ENCODE assay signal across 10 mouse cellular contexts in the genomic region with DNA sequence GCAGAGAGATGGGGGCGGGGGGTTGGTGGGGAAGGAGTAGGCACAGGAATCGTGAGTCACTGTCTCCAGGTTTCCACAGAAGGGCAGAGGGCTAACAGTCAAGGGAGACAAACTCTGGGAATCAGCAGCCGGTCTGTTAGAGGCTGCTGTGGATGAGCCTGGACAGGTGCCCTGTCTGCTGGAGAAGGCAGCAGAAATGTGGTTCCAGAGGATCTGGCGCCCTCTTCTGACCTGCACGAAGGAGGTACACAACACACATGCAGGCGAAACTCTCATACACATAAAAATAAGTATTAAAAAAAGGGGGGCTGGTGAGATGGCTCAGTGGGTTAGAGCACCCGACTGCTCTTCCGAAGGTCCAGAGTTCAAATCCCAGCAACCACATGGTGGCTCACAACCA. TPM values are rescaled to one million over a fixed set of nuclear protein-coding genes. Genes with fewer than 3 reads are reported as not detected.
DNase-seq lines count a peak whose midpoint lies in the region; ATAC-seq and TF ChIP-seq lines count a peak whose summit lies in the region.
"Had no signal": no experiment of that assay in that cellular context is flagged by ENCODE, and none has a peak within 500 bp of the region (broad histone marks: within the 10 kb centered on the region; RNA-seq: fewer than 3 reads in every experiment).

No protein-coding gene starts in this region.

- no peak for TF ChIP-seq POLR2A in thymus, adult 2 months (IDR thresholded peaks at IDR 0.05; ENCODE audit: control insufficient read depth, extremely low read depth, insufficient read depth, low read length, poor library complexity)
- no peak for TF ChIP-seq POLR2A in embryonic fibroblast, embryonic 13.5 days (IDR thresholded peaks at IDR 0.05; ENCODE audit: low read depth, low read length)

- no peaks in the 10 kb centered on the region for H3K27me3 ChIP-seq in forebrain, embryonic 14.5 days (replicated peaks; ENCODE audit: control insufficient read depth, insufficient read depth, low read length)
- H3K27me3 ChIP-seq in forebrain, embryonic 12.5 days = no peaks in the 10 kb centered on the region
- H3K27me3 ChIP-seq in thymus, adult 2 months (ENCODE audit: control insufficient read depth, insufficient read depth, low read length) = no peaks in the 10 kb centered on the region
- H3K27me3 ChIP-seq: hindbrain, embryonic 15.5 days; neural tube, embryonic 12.5 days had no signal

- H3K9ac ChIP-seq in forebrain, embryonic 14.5 days (ENCODE audit: low read length) = no peak overlapping the region
- H3K9ac ChIP-seq in forebrain, embryonic 12.5 days = no peak overlapping the region
- H3K9ac ChIP-seq: hindbrain, embryonic 15.5 days; neural tube, embryonic 12.5 days had no signal

- peak; percentile 7 for DNase-seq in forebrain, embryonic 14.5 days (ENCODE audit: low spot score)
- DNase-seq in thymus, adult 2 months = peak; percentile 8
- DNase-seq in thymus, adult 18-20 months = no peak
- DNase-seq in retina, embryonic 14.5 days (ENCODE audit: low spot score) = peak; percentile 10
- no peak for DNase-seq in right cerebral cortex, postnatal 36 days (ENCODE audit: low spot score in 2 of 2)
- DNase-seq in layer of hippocampus, adult 9-10 months (ENCODE audit: low spot score) = no peak

- no peaks in the 10 kb centered on the region for H3K9me3 ChIP-seq in forebrain, embryonic 14.5 days (replicated peaks; ENCODE audit: control insufficient read depth, low read length)
- no peaks in the 10 kb centered on the region for H3K9me3 ChIP-seq in forebrain, embryonic 12.5 days
- H3K9me3 ChIP-seq: hindbrain, embryonic 15.5 days; neural tube, embryonic 12.5 days had no signal

- no peak overlapping the region for H3K4me2 ChIP-seq in forebrain, embryonic 14.5 days (ENCODE audit: low read length)
- H3K4me2 ChIP-seq in forebrain, embryonic 12.5 days = no peak overlapping the region
- H3K4me2 ChIP-seq: hindbrain, embryonic 15.5 days; neural tube, embryonic 12.5 days had no signal

- H3K4me3 ChIP-seq in forebrain, embryonic 14.5 days (ENCODE audit: low read depth, low read length) = no peak overlapping the region
- H3K4me3 ChIP-seq in forebrain, embryonic 12.5 days (replicated peaks) = no peak overlapping the region
- H3K4me3 ChIP-seq in thymus, adult 2 months (ENCODE audit: control insufficient read depth, insufficient read depth, low read length) = no peak overlapping the region
- no peak overlapping the region for H3K4me3 ChIP-seq in embryonic fibroblast, embryonic 13.5 days (ENCODE audit: insufficient read depth, low read length)
- H3K4me3 ChIP-seq: hindbrain, embryonic 15.5 days; neural tube, embryonic 12.5 days had no signal

- ATAC-seq in forebrain, embryonic 14.5 days = no peak
- no peak for ATAC-seq in forebrain, embryonic 12.5 days (ENCODE audit: low FRiP score)

- H3K4me1 ChIP-seq in forebrain, embryonic 14.5 days (ENCODE audit: control insufficient read depth, insufficient read depth, low read length) = no peaks in the 10 kb centered on the region
- no peaks in the 10 kb centered on the region for H3K4me1 ChIP-seq in forebrain, embryonic 12.5 days
- no peaks in the 10 kb centered on the region; the same call in 1 of the 2 replicates for H3K4me1 ChIP-seq in thymus, adult 2 months (replicated peaks; ENCODE audit: control insufficient read depth, insufficient read depth, low read length)
- H3K4me1 ChIP-seq in embryonic fibroblast, embryonic 13.5 days (ENCODE audit: control insufficient read depth, insufficient read depth, low read length) = no peaks in the 10 kb centered on the region
- H3K4me1 ChIP-seq: hindbrain, embryonic 15.5 days had no signal

- H3K36me3 ChIP-seq in forebrain, embryonic 14.5 days (ENCODE audit: control insufficient read depth, insufficient read depth, low read length) = no peaks in the 10 kb centered on the region
- no peaks in the 10 kb centered on the region for H3K36me3 ChIP-seq in forebrain, embryonic 12.5 days (replicated peaks)
- H3K36me3 ChIP-seq in thymus, adult 2 months (ENCODE audit: control insufficient read depth, insufficient read depth, low read length) = no peaks in the 10 kb centered on the region
- H3K36me3 ChIP-seq: hindbrain, embryonic 15.5 days; neural tube, embryonic 12.5 days had no signal

- no peak for TF ChIP-seq CTCF in thymus, adult 2 months (IDR thresholded peaks at IDR 0.05; ENCODE audit: borderline replicate concordance, control insufficient read depth, extremely low read depth, insufficient read depth, low read length, poor library complexity)
- TF ChIP-seq CTCF in embryonic fibroblast, embryonic 13.5 days (IDR thresholded peaks at IDR 0.05; ENCODE audit: borderline replicate concordance, insufficient read depth, low read length) = peak; percentile 49; the same call in 1 of the 2 replicates

- no peak overlapping the region for H3K27ac ChIP-seq in forebrain, embryonic 14.5 days (ENCODE audit: low read depth, low read length)
- no peak overlapping the region for H3K27ac ChIP-seq in forebrain, embryonic 12.5 days
- no peak overlapping the region for H3K27ac ChIP-seq in thymus, adult 2 months (ENCODE audit: control insufficient read depth, insufficient read depth, low read length)
- H3K27ac ChIP-seq in embryonic fibroblast, embryonic 13.5 days (ENCODE audit: insufficient read depth, low read length) = no peak overlapping the region
- H3K27ac ChIP-seq: hindbrain, embryonic 15.5 days; neural tube, embryonic 12.5 days had no signal

- 44% methylated on average over 8 of the region's 8 CpGs for WGBS in forebrain, embryonic 14.5 days
- WGBS in forebrain, embryonic 12.5 days = 56% methylated on average over 8 of the region's 8 CpGs
- 88% methylated on average over 8 of the region's 8 CpGs for WGBS in thymus, adult 2 months

RNA-seq across cellular contexts. Expression of a gene that starts 13.3 kb away (rescaled TPM):
- not detected in 2 replicates for polyA plus RNA-seq in forebrain, embryonic 14.5 days (2014; fragmentation: Nextera tagmentation; extraction: Ambion mirVana)
- polyA plus RNA-seq in forebrain, embryonic 12.5 days (2016; fragmentation: Nextera tagmentation; extraction: Ambion mirVana) = not detected in 2 replicates
- 0.09 TPM in 1 of 2 replicates, not detected in the other for polyA plus RNA-seq in thymus, adult 2 months (2012; rRNA removed)
- polyA plus RNA-seq in embryonic fibroblast, embryonic 13.5 days (2011; ENCODE audit: insufficient read length, low read depth, missing spikeins) = not detected in 2 replicates
- polyA plus RNA-seq: hindbrain, embryonic 15.5 days; neural tube, embryonic 12.5 days had no signal

RNA-seq across cellular contexts. Expression of a gene that starts 27.9 kb away (rescaled TPM):
- polyA plus RNA-seq in forebrain, embryonic 14.5 days (2014; fragmentation: Nextera tagmentation; extraction: Ambion mirVana) = not detected in 2 replicates
- not detected in 2 replicates for polyA plus RNA-seq in forebrain, embryonic 12.5 days (2016; fragmentation: Nextera tagmentation; extraction: Ambion mirVana)
- polyA plus RNA-seq in thymus, adult 2 months (2012; rRNA removed) = not detected in 2 replicates
- polyA plus RNA-seq in embryonic fibroblast, embryonic 13.5 days (2011; ENCODE audit: insufficient read length, low read depth, missing spikeins) = not detected in 2 replicates
- polyA plus RNA-seq: hindbrain, embryonic 15.5 days; neural tube, embryonic 12.5 days had no signal

RNA-seq across cellular contexts. Expression of a gene that starts 55.5 kb away (rescaled TPM):
- polyA plus RNA-seq in forebrain, embryonic 14.5 days (2014; fragmentation: Nextera tagmentation; extraction: Ambion mirVana) = 94.9 and 97.6 TPM in 2 replicates
- polyA plus RNA-seq in forebrain, embryonic 12.5 days (2016; fragmentation: Nextera tagmentation; extraction: Ambion mirVana) = 73.1 and 76.4 TPM in 2 replicates
- polyA plus RNA-seq in thymus, adult 2 months (2012; rRNA removed) = 30.2 and 31.9 TPM in 2 replicates
- polyA plus RNA-seq in embryonic fibroblast, embryonic 13.5 days (2011; ENCODE audit: insufficient read length, low read depth, missing spikeins) = 17.9 and 18.6 TPM in 2 replicates

Comparison
In these comparisons a context has a peak if more than half of its experiments do, and no peak if none do; other contexts are left out.
1. DNase-seq: peak in forebrain, embryonic 14.5 days (single experiment), thymus, adult 2 months (single experiment) and retina, embryonic 14.5 days (single experiment); none in thymus, adult 18-20 months (0 of 2), right cerebral cortex, postnatal 36 days (0 of 2) and layer of hippocampus, adult 9-10 months (single experiment).